Mouse (Mus musculus) stomach, embryonic 14.5 days (tissue): ENCODE measurements around the gene Ppp2r5d. TPM values are rescaled to one million over a fixed set of nuclear protein-coding genes. Genes with fewer than 3 reads are reported as not detected.
A peak's percentile ranks its signal among the peaks of the same experiment; 100 is the strongest.

Source experiments
- ATAC-seq: fragments of 200-750 bp; cut with Nextera tagmentation; 2 replicates; pipeline ENCODE4 v1.8.0; 2017; ENCODE audit warnings: low read depth, moderate TSS enrichment; ENCODE audit not compliant: insufficient number of reproducible peaks, insufficient read depth, low FRiP score
- H3K27ac ChIP-seq: fragments of 300-500 bp; sonication (generic); 2 replicates; pipeline ENCODE4 v1.5.1; 2014; ENCODE audit warnings: mild to moderate bottlenecking, low read length, moderate library complexity, mixed read lengths
- H3K27me3 ChIP-seq: fragments of 300-500 bp; sonication (generic); 2 replicates; pipeline ENCODE4 v1.6.1; 2014; ENCODE audit warnings: low read length, control low read depth, mixed read lengths; ENCODE audit not compliant: control insufficient read depth, insufficient read depth
- H3K36me3 ChIP-seq: fragments of 300-500 bp; sonication (generic); 2 replicates; pipeline ENCODE4 v1.6.1; 2014; ENCODE audit warnings: mild to moderate bottlenecking, control low read depth, low read length, moderate library complexity, mixed read lengths; ENCODE audit not compliant: control insufficient read depth, insufficient read depth
- H3K4me1 ChIP-seq: fragments of 300-500 bp; sonication (generic); 2 replicates; pipeline ENCODE4 v1.6.1; 2014; ENCODE audit warnings: low read length, control low read depth, mixed read lengths; ENCODE audit not compliant: control insufficient read depth, insufficient read depth
- H3K4me2 ChIP-seq: fragments of 300-500 bp; sonication (generic); replicated peaks from 2 replicates; pipeline ENCODE4 v1.6.1; 2014; ENCODE audit warnings: low read depth, low read length, control low read depth
- H3K4me3 ChIP-seq: fragments of 300-500 bp; sonication (generic); 2 replicates; pipeline ENCODE4 v1.5.1; 2014; ENCODE audit warnings: low read depth, low read length, control low read depth
- H3K9ac ChIP-seq: fragments of 300-500 bp; sonication (generic); replicated peaks from 2 replicates; pipeline ENCODE4 v1.6.1; 2014; ENCODE audit warnings: low read depth, mild to moderate bottlenecking, control low read depth, low read length, moderate library complexity, mixed read lengths
- H3K9me3 ChIP-seq: fragments of 300-500 bp; sonication (generic); 2 replicates; pipeline ENCODE4 v1.6.1; 2016; ENCODE audit warnings: low read depth, low read length, control low read depth; ENCODE audit not compliant: control insufficient read depth
- WGBS: fragments of 180-500 bp; shearing (Covaris S2); extraction: QIAGEN DNeasy Blood & Tissue Kit; methylation state at CpG from one replicate; pipeline ENCODE4 v1.1.7; 2014; 5-methylcytosine and 5-hydroxymethylcytosine counted together
- polyA plus RNA-seq: library from polyadenylated mRNA; unstranded; fragments of >200 nt; fragmentation: Nextera tagmentation; extraction: Ambion mirVana; gene quantifications from 2 replicates; pipeline ENCODE4 v1.2.1, GENCODE M21; 2014

The Ppp2r5d gene
- polyA plus RNA-seq, 1 experiment from 2014 or later, result 77.5 TPM

- no peak for ATAC-seq
- no peak overlapping the region for H3K27ac ChIP-seq
- 96% methylated on average over 10 of the region's 10 CpGs for WGBS
- no peaks in the 10 kb centered on the region for H3K9me3 ChIP-seq
- no peak overlapping the region for H3K9ac ChIP-seq
- no peak overlapping the region for H3K4me2 ChIP-seq
- no peak overlapping the region for H3K4me3 ChIP-seq
- no peaks in the 10 kb centered on the region for H3K27me3 ChIP-seq
- peaks cover 13% of the 10 kb centered on the region for H3K4me1 ChIP-seq
- H3K36me3 ChIP-seq, result peaks cover 32% of the 10 kb centered on the region
Observed at GRCm38 (mm10) chr17:46669911-46670310, 35.0 kb downstream of the Ppp2r5d start.

GRCm38 (mm10) chr17:46667712-46668111 is 37.2 kb downstream of the Ppp2r5d start:
- no peak for ATAC-seq
- no peak overlapping the region for H3K4me3 ChIP-seq
- H3K9ac ChIP-seq, result no peak overlapping the region
- H3K27ac ChIP-seq, result no peak overlapping the region
- H3K9me3 ChIP-seq, result no peaks in the 10 kb centered on the region
- H3K27me3 ChIP-seq, result no peaks in the 10 kb centered on the region
- no peak overlapping the region for H3K4me2 ChIP-seq
- 90% methylated on average over 16 of the region's 16 CpGs for WGBS
- H3K4me1 ChIP-seq, result no peaks in the 10 kb centered on the region
- H3K36me3 ChIP-seq, result peaks cover 51% of the 10 kb centered on the region

GRCm38 (mm10) chr17:46662730-46663129 is 42.2 kb downstream of the Ppp2r5d start:
- H3K9ac ChIP-seq, result no peak overlapping the region
- ATAC-seq, result no peak
- WGBS, result 84% methylated on average over 5 of the region's 5 CpGs

GRCm38 (mm10) chr17:46661981-46662380 is 42.9 kb downstream of the Ppp2r5d start:
- ATAC-seq, result no peak
- WGBS, result 95% methylated on average over 12 of the region's 12 CpGs
- Histone ChIP-seq H3K27me3 (no peaks in the 10 kb centered on the region), H3K4me3 (no peak overlapping the region), H3K4me1 (no peaks in the 10 kb centered on the region), H3K9ac (no peak overlapping the region), H3K27ac (no peak overlapping the region), H3K36me3 (peaks cover 79% of the 10 kb centered on the region), H3K9me3 (no peaks in the 10 kb centered on the region), H3K4me2 (no peak overlapping the region)

More at GRCm38 (mm10) chr17:46662730-46663129, 42.2 kb downstream of the Ppp2r5d start:
- Histone ChIP-seq H3K27ac (no peak overlapping the region), H3K36me3 (peaks cover 75% of the 10 kb centered on the region), H3K4me3 (no peak overlapping the region), H3K27me3 (no peaks in the 10 kb centered on the region), H3K4me2 (no peak overlapping the region), H3K9me3 (no peaks in the 10 kb centered on the region), H3K4me1 (no peaks in the 10 kb centered on the region)

GRCm38 (mm10) chr17:46661351-46661750 is 43.6 kb downstream of the Ppp2r5d start:
- Histone ChIP-seq H3K27ac (no peak overlapping the region), H3K4me1 (no peaks in the 10 kb centered on the region), H3K36me3 (peaks cover 85% of the 10 kb centered on the region), H3K27me3 (no peaks in the 10 kb centered on the region), H3K9ac (no peak overlapping the region), H3K4me3 (no peak overlapping the region), H3K9me3 (no peaks in the 10 kb centered on the region), H3K4me2 (no peak overlapping the region)
- 96% methylated on average over 9 of the region's 9 CpGs for WGBS
- ATAC-seq, result no peak

- no peak overlapping the region for H3K27ac ChIP-seq
- no peak for ATAC-seq
- H3K4me2 ChIP-seq, result no peak overlapping the region
- 74% methylated on average over 6 of the region's 6 CpGs for WGBS
- H3K9ac ChIP-seq, result no peak overlapping the region
- peaks cover 87% of the 10 kb centered on the region for H3K36me3 ChIP-seq
- peaks cover 18% of the 10 kb centered on the region for H3K4me1 ChIP-seq
- no peaks in the 10 kb centered on the region for H3K9me3 ChIP-seq
- H3K4me3 ChIP-seq, result no peak overlapping the region
- no peaks in the 10 kb centered on the region for H3K27me3 ChIP-seq
Observed at GRCm38 (mm10) chr17:46656054-46656453, 48.9 kb downstream of the Ppp2r5d start.

GRCm38 (mm10) chr17:46651755-46652547 is 53.0 kb downstream of the Ppp2r5d start:
- no peaks in the 10 kb centered on the region for H3K27me3 ChIP-seq
- 70% methylated on average over 20 of the region's 20 CpGs for WGBS
- no peaks in the 10 kb centered on the region for H3K9me3 ChIP-seq
- no peak for ATAC-seq
- no peak overlapping the region for H3K27ac ChIP-seq
- peak overlapping the region; percentile 86 for H3K9ac ChIP-seq
- peak overlapping the region; percentile 75 for H3K4me2 ChIP-seq
- peaks cover 28% of the 10 kb centered on the region for H3K4me1 ChIP-seq
- H3K36me3 ChIP-seq, result peaks cover 54% of the 10 kb centered on the region
- H3K4me3 ChIP-seq, result peak overlapping the region; percentile 83

GRCm38 (mm10) chr17:46651292-46651691 is 53.6 kb downstream of the Ppp2r5d start:
- Histone ChIP-seq H3K27ac (peak overlapping the region; percentile 86), H3K36me3 (peaks cover 48% of the 10 kb centered on the region), H3K4me3 (peak overlapping the region; percentile 83), H3K4me2 (peak overlapping the region; percentile 75), H3K27me3 (no peaks in the 10 kb centered on the region), H3K9ac (peak overlapping the region; percentile 86), H3K9me3 (no peaks in the 10 kb centered on the region), H3K4me1 (peaks cover 33% of the 10 kb centered on the region)
- 72% methylated on average over 17 of the region's 17 CpGs for WGBS
- no peak for ATAC-seq
